Mouse (Mus musculus) G1E (cell line): Measurements from ENCODE around the gene Ssr2. TPM values are rescaled to one million over a fixed set of nuclear protein-coding genes. Genes with fewer than 3 reads are reported as not detected.

Experiments
- ATAC-seq: 2 replicates; pipeline ENCODE4 v1.8.0; 2016; ENCODE audit warnings: mild to moderate bottlenecking; ENCODE audit not compliant: insufficient number of reproducible peaks, poor library complexity, low FRiP score, severe bottlenecking; ENCODE audit errors: extremely low read depth
- DNase-seq: peaks from one replicate; pipeline ENCODE4 v3.0.0; 2012; ENCODE audit warnings: low spot score
- H3K27me3 ChIP-seq: 2 replicates; pipeline ENCODE4 v1.6.1; 2012; ENCODE audit warnings: mild to moderate bottlenecking, low read length, inconsistent platforms; ENCODE audit not compliant: insufficient read depth
- H3K36me3 ChIP-seq: replicated peaks from 2 replicates; pipeline ENCODE3; 2012; ENCODE audit warnings: mild to moderate bottlenecking, inconsistent platforms
- H3K4me1 ChIP-seq: 2 replicates; pipeline ENCODE4 v1.6.1; 2012; ENCODE audit warnings: low read depth, low read length, inconsistent platforms, mixed read lengths; ENCODE audit not compliant: insufficient read depth
- H3K4me3 ChIP-seq: 2 replicates; pipeline ENCODE4 v1.5.1; 2012; ENCODE audit warnings: low read depth, mild to moderate bottlenecking, inconsistent platforms, low read length, moderate library complexity, mixed read lengths
- H3K9me3 ChIP-seq: replicated peaks from 2 replicates; pipeline ENCODE4 v1.6.1; 2012; ENCODE audit warnings: inconsistent platforms
- CTCF ChIP-seq: IDR thresholded peaks from 2 replicates; pipeline ENCODE4 v1.5.1; 2012; ENCODE audit warnings: low read depth, low read length, inconsistent platforms, mixed read lengths
- GATA1 ChIP-seq: IDR thresholded peaks from 2 replicates; pipeline ENCODE4 v1.6.1; 2012; ENCODE audit warnings: borderline replicate concordance, low read length, inconsistent platforms, mixed read lengths
- GATA2 ChIP-seq: IDR thresholded peaks from 2 replicates; pipeline ENCODE4 v1.6.1; 2012; ENCODE audit warnings: low read depth, low read length, inconsistent platforms, borderline replicate concordance
- POLR2AphosphoS5 ChIP-seq: IDR thresholded peaks from 2 replicates; pipeline ENCODE4 v1.6.1; 2012; ENCODE audit warnings: low read depth, low read length, inconsistent platforms; ENCODE audit not compliant: insufficient replicate concordance
- TAL1 ChIP-seq: conservative IDR thresholded peaks from 2 replicates; pipeline ENCODE4 v1.6.1; 2012; ENCODE audit warnings: low read depth, low read length, inconsistent platforms, mixed read lengths
- polyA plus RNA-seq: library from polyadenylated mRNA; stranded (reverse); fragments of >175 nt; gene quantifications from 2 replicates; pipeline ENCODE4 v1.2.3, GENCODE M21; 2012
- total RNA-seq, 2 experiments: library from RNA; stranded (forward) in 1 of 2; stranded (reverse) in 1 of 2; fragments of 200-1000 nt in 1 of 2; fragments of >200 nt in 1 of 2; fragmentation: Nextera tagmentation in 1 of 2; gene quantifications; 2 replicates each; pipeline ENCODE4 v1.2.3; 2014 to 2017

Ssr2 gene
- total and polyA plus RNA-seq, 3 experiments, result 134 to 289 (median 280) TPM

DNA sequence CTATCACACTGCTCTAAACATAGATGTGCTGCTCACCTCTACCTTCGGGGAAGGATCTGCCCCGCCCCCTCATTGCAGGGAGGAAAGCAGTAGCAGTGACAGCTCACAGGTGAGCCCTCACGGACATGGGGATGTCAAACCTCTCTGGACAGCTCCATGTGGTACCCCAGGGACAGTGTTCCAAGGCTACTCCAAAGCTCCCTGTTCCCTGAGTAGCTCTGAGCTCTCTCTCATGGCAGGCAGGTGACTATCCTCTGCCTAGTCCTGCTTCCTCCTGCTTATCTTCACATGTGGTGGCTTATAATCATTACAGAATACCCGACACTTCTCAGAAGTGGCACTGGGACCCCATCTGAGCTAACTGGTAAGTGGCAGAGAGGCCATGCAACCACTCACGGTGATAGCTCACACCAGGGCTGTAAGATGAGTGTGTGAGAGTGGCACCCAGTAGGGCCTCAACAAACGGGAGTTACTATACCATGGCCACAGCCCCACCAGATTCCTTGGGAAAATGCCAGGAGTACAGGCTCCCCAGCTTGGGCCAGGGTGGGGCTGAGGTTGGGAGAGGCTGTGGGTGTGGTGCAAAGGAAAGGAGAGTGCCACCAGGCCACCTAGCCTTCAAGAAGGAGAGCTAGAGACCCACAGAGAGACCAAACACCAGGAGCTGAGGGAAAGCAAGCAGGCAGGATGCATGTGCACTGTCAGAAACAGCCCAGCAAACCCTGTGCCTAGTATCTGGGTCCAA, 28.8 kb upstream of the Ssr2 start:
- Histone ChIP-seq H3K36me3 (peaks cover 65% of the 10 kb centered on the region), H3K27me3 (no peaks in the 10 kb centered on the region; the same call in 1 of the 2 replicates), H3K9me3 (no peaks in the 10 kb centered on the region), H3K4me1 (peaks cover 63% of the 10 kb centered on the region), H3K4me3 (no peak overlapping the region)
- DNase-seq (no peak), ATAC-seq (no peak)
- TF ChIP-seq GATA2, result no peak
- no peak for TF ChIP-seq TAL1
- TF ChIP-seq GATA1, result no peak
- TF ChIP-seq CTCF, result no peak
- no peak for TF ChIP-seq POLR2AphosphoS5

DNA sequence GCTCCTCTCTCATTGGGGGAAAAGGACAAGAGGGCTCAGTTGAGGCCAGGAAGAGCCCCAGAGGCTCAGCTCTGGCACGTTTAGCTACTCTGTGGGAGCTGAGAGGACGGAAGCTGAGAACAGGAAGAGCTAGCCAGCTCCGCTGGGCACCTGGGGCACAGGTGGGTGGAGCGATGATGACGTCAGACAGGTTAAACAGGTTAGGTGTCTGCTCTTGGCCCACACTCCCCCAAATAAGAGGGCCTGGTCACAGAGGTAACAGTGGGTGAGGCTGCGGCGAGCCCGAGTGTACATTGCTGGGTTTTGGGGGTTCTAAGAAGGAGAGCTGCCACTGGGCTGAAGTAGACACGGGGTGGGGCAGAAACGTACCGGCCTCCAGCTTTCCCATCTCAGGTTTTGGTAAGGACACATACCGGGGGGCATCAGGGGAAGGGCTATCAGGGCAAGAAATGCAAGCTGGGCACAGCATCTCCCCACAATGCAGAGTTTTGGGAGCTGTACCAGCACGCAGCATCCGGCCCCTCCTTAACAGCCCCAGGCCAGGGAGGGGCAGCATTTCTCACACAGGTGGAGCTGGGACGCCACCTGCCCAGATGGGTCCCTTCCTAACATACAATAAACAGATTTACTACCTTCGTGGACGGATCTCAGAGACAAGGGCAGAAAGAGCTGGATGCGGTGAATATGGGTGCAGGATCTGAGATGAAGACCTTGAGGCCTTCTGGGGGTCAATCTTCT, 27.3 kb upstream of the Ssr2 start, which contains the start of gene Rab25:
Gene Rab25, minus strand, starts transcription at position 121 of the 738 bp plus-strand sequence.
- DNase-seq (no peak), ATAC-seq (no peak)
- TF ChIP-seq GATA1 (no peak), CTCF (no peak), POLR2AphosphoS5 (no peak), TAL1 (no peak), GATA2 (no peak)
- H3K36me3 ChIP-seq, result peaks cover 56% of the 10 kb centered on the region
- H3K4me1 ChIP-seq, result peaks cover 63% of the 10 kb centered on the region
- H3K9me3 ChIP-seq, result no peaks in the 10 kb centered on the region
- no peak within 1 kb of the TSS for H3K4me3 ChIP-seq
- no peaks in the 10 kb centered on the region; the same call in 1 of the 2 replicates for H3K27me3 ChIP-seq

DNA sequence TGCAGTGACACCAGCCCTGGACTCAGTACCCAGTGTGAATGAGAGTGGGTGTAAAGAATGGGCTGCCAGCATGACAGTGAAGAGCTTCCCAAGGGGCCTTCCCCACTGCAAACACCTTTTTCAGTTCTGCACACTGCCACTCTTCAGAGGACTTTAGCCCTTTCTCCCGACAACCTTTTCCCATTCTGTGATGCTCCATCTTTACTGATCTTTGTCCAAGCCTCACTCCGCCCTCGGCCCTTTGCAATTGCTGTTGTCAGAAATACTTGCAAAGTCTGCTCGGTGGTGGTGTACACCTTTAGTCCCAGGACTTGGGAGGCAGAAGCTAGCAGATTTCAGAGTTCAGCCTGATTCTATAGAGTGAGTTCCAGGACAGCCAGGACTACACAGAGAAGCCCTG, 24.1 kb upstream of the Ssr2 start:
- TF ChIP-seq TAL1 (no peak), CTCF (no peak)
- ATAC-seq, result no peak
- Histone ChIP-seq H3K4me1 (peaks cover 62% of the 10 kb centered on the region), H3K4me3 (no peak overlapping the region; the same call in 1 of the 2 replicates), H3K36me3 (peaks cover 62% of the 10 kb centered on the region), H3K9me3 (no peaks in the 10 kb centered on the region), H3K27me3 (no peaks in the 10 kb centered on the region)
- no peak for DNase-seq

DNA sequence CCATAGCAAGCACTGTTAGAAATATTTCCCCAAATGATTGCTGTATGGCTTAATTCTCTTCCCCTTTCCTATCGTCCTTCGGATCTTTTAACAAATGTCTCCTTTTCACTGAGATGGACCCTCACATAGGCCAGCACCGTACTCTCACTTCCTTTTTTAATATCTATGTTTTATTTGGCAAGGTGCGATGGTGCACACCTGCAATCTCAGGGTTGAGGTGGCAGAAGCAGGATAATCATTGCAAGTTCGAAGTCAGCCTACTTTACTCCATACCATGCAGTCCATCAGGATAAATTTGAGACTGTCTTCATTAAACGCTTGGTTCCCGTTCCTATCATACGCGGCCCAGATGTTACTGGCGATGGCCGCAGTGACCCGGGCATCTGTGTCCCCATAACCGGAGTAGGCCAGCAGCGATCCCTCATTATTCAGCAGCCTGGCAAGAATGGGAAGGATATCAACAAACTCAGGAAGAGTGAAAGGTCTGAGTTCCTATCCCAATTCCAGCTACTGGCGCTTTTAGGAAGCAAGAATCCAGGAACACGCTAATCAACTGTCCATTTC, 23.5 kb upstream of the Ssr2 start:
- peaks cover 62% of the 10 kb centered on the region for H3K4me1 ChIP-seq
- H3K27me3 ChIP-seq, result no peaks in the 10 kb centered on the region
- DNase-seq, result no peak
- H3K36me3 ChIP-seq, result peaks cover 62% of the 10 kb centered on the region
- no peaks in the 10 kb centered on the region for H3K9me3 ChIP-seq
- ATAC-seq, result no peak
- peak overlapping the region; percentile 95 for H3K4me3 ChIP-seq
- TF ChIP-seq TAL1 (no peak), POLR2AphosphoS5 (no peak), GATA2 (no peak), GATA1 (no peak), CTCF (no peak)

DNA sequence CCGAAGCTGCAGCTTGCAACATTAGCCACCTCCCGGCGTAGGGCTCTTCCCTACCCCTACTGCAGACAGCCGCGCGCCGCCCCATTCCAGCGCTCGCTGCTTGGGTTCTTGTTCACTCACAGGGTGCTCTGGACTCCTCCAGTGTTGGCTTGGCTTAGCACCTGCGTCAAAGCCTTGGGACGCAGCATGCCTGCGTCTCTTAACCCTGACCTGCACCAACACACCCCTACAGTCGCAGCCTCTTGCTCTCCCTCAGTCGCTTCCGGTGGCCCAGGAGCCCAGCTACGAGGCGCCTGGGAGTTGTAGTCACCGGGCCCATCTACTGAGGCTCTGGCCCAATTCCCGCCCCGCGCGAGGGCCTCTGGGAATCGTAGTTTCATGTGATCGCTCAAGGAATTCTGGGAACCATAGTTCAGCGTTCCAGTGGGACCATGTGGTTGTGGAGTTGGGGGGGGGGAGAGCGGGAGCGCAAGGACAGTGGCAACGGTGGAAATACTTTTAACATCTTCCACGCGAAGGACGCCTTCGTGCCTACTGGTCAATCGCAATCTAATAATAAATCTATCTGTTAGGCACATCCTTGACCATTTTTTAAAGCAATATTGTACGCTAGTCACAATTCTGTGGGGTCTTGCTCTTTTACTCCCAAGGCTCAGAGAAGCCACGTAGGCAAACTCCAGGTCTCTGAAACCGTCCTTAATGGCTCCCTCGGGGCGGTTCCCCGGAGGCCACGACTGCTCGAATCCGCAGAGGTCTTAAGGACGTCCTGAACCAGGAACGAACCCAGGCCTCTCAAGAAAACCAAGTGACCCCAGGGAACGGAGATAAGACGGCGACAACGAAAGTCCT, 22.8 kb upstream of the Ssr2 start, which contains the start of gene Lamtor2:
Gene Lamtor2, minus strand, starts transcription at position 399 of the 849 bp plus-strand sequence.
- no peak for TF ChIP-seq GATA1
- TF ChIP-seq CTCF, result no peak
- TF ChIP-seq TAL1, result no peak
- no peak for TF ChIP-seq GATA2
- TF ChIP-seq POLR2AphosphoS5, result no peak
- Histone ChIP-seq H3K27me3 (no peaks in the 10 kb centered on the region), H3K4me3 (peak within 1 kb of the TSS; percentile 95), H3K4me1 (peaks cover 61% of the 10 kb centered on the region), H3K36me3 (peaks cover 60% of the 10 kb centered on the region), H3K9me3 (no peaks in the 10 kb centered on the region)
- peak; percentile 89 for ATAC-seq
- DNase-seq, result peak; percentile 92

DNA sequence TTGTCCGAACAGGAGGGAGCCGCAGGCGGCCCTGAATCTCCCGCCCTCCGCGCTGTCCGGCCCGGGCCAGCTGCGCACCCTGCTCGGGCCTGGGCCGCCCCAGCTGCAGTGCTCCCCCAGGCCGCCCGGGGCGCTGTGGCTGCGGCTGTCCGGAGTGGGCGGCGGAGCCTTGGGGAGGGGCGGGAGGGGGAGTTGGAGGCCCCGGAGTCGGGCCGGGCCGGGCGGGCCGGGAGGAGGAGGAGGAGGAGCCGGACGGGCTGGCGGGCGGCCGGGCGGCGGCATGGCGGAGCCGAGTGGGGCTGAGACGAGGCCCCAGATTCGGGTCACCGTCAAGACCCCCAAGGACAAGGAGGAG, 22.2 kb upstream of the Ssr2 start, which contains the start of gene Ubqln4:
Gene Ubqln4, plus strand, starts transcription at position 234 of the 355 bp plus-strand sequence.
- H3K4me1 ChIP-seq, result peaks cover 60% of the 10 kb centered on the region
- no peaks in the 10 kb centered on the region for H3K9me3 ChIP-seq
- H3K27me3 ChIP-seq, result no peaks in the 10 kb centered on the region
- no peak for ATAC-seq
- TF ChIP-seq GATA2 (no peak), CTCF (peak; percentile 46; the same call in 1 of the 2 replicates), POLR2AphosphoS5 (no peak), GATA1 (no peak), TAL1 (no peak)
- H3K4me3 ChIP-seq, result peak within 1 kb of the TSS; percentile 95
- DNase-seq, result peak; percentile 92
- H3K36me3 ChIP-seq, result peaks cover 60% of the 10 kb centered on the region
